Mouse (Mus musculus) embryonic facial prominence, embryonic 11.5 days (tissue): ENCODE results near the gene Unc45b. TPM values are rescaled to one million over a fixed set of nuclear protein-coding genes. Genes with fewer than 3 reads are reported as not detected.
A peak's percentile ranks its signal among the peaks of the same experiment; 100 is the strongest.

ENCODE experiments used
- ATAC-seq: fragments of 200-750 bp; cut with Nextera tagmentation; replicated peaks from 2 replicates; pipeline ENCODE4 v1.8.0; 2017; ENCODE audit warnings: low read depth; ENCODE audit not compliant: insufficient number of reproducible peaks, low FRiP score, low TSS enrichment
- DNase-seq: peaks from one replicate; pipeline ENCODE4 v3.0.0-alpha.2; 2015; ENCODE audit warnings: low spot score
- H3K27ac ChIP-seq: fragments of 300-500 bp; sonication (generic); replicated peaks from 2 replicates; pipeline ENCODE4 v1.5.1; 2014; ENCODE audit warnings: mild to moderate bottlenecking, low read depth, low read length, control low read depth
- H3K27me3 ChIP-seq: fragments of 300-500 bp; sonication (generic); 2 replicates; pipeline ENCODE4 v1.6.1; 2014; ENCODE audit warnings: mild to moderate bottlenecking, low read length, moderate library complexity, mixed read lengths; ENCODE audit not compliant: control insufficient read depth, insufficient read depth
- H3K36me3 ChIP-seq: fragments of 300-500 bp; sonication (generic); replicated peaks from 2 replicates; pipeline ENCODE4 v1.6.1; 2014; ENCODE audit warnings: low read depth, mild to moderate bottlenecking, low read length, moderate library complexity, mixed read lengths; ENCODE audit not compliant: control insufficient read depth, insufficient read depth
- H3K4me1 ChIP-seq: fragments of 300-500 bp; sonication (generic); 2 replicates; pipeline ENCODE4 v1.6.1; 2014; ENCODE audit warnings: low read length, mixed read lengths; ENCODE audit not compliant: control insufficient read depth, insufficient read depth
- H3K4me2 ChIP-seq: fragments of 300-500 bp; sonication (generic); 2 replicates; pipeline ENCODE4 v1.6.1; 2014; ENCODE audit warnings: low read depth, mild to moderate bottlenecking, control low read depth, low read length, moderate library complexity
- H3K4me3 ChIP-seq: fragments of 300-500 bp; sonication (generic); 2 replicates; pipeline ENCODE4 v1.5.1; 2014; ENCODE audit warnings: low read depth, low read length, control low read depth
- H3K9ac ChIP-seq: fragments of 300-500 bp; sonication (generic); replicated peaks from 2 replicates; pipeline ENCODE4 v1.6.1; 2014; ENCODE audit warnings: mild to moderate bottlenecking, control low read depth, low read length
- H3K9me3 ChIP-seq: fragments of 300-500 bp; sonication (generic); replicated peaks from 2 replicates; pipeline ENCODE4 v1.6.1; 2016; ENCODE audit warnings: mild to moderate bottlenecking, low read length, inconsistent platforms, mixed read lengths; ENCODE audit not compliant: control insufficient read depth
- WGBS: fragments of 180-500 bp; shearing (Covaris S2); extraction: QIAGEN DNeasy Blood & Tissue Kit; methylation state at CpG from one replicate; pipeline ENCODE4 v1.1.7; 2014; 5-methylcytosine and 5-hydroxymethylcytosine counted together
- polyA plus RNA-seq: library from polyadenylated mRNA; unstranded; fragments of >200 nt; fragmentation: Nextera tagmentation; extraction: Ambion mirVana; gene quantifications from 2 replicates; pipeline ENCODE4 v1.2.1, GENCODE M21; 2014

Unc45b gene
- polyA plus RNA-seq, 1 experiment from 2014 or later: 2.6 TPM

DNA sequence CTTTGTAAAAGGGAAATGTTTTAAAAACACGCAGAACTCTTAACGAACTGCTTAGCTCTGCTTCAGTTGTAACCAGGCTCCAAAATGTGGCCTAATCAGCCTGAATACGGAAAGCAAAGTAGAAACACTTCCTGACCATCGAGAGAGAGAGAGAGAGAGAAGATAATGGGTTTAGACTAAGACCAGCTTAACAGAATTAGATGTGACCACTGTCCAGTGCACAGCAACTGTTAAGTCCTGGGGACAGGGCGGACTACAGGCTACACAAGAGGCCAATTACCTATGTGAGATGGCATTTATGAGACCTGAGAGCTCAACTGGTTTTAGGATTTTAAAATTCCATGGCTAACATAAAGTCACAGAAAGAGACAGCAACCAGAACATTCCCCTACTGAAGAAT is 42.4 kb upstream of the Unc45b start:
- Histone ChIP-seq H3K27ac (no peak overlapping the region), H3K9me3 (no peaks in the 10 kb centered on the region), H3K4me3 (no peak overlapping the region), H3K27me3 (no peaks in the 10 kb centered on the region), H3K4me2 (no peak overlapping the region), H3K4me1 (no peaks in the 10 kb centered on the region; the same call in 1 of the 2 replicates), H3K9ac (no peak overlapping the region), H3K36me3 (no peaks in the 10 kb centered on the region)
- DNase-seq (no peak), ATAC-seq (no peak)
- WGBS: 75% methylated on average over 5 of the region's 5 CpGs

DNA sequence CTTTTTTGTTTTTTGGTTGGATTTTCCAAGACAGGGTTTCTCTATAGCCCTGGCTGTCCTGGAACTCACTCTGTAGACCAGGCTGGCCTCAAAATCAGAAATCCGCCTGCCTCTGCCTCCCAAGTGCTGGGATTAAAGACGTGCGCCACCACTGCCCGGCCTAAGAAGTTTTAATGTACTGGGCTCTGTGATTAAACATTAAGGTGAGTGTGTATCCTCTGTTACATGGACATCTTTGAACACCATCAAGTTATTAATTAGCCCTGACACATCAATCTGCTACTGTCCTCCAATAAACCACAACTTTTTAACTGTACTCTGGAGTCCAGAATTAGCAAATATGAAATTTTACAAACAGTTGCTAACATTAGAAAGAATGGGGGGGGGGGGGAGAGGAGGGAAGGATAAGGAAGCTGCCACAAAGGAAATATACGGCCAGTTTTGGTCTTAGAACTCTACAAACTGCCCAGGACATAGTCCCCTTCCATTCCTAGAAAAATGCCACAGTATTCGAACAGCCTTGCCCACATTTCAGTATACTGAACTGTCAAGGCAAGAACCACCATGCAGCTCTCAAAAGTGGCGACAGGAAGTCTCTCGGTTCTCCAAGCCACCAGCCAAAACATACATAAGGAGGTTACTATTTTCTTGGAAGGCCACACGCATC is 40.7 kb upstream of the Unc45b start:
- ATAC-seq: no peak
- peak overlapping the region; percentile 77; the same call in 1 of the 2 replicates for H3K4me3 ChIP-seq

DNA sequence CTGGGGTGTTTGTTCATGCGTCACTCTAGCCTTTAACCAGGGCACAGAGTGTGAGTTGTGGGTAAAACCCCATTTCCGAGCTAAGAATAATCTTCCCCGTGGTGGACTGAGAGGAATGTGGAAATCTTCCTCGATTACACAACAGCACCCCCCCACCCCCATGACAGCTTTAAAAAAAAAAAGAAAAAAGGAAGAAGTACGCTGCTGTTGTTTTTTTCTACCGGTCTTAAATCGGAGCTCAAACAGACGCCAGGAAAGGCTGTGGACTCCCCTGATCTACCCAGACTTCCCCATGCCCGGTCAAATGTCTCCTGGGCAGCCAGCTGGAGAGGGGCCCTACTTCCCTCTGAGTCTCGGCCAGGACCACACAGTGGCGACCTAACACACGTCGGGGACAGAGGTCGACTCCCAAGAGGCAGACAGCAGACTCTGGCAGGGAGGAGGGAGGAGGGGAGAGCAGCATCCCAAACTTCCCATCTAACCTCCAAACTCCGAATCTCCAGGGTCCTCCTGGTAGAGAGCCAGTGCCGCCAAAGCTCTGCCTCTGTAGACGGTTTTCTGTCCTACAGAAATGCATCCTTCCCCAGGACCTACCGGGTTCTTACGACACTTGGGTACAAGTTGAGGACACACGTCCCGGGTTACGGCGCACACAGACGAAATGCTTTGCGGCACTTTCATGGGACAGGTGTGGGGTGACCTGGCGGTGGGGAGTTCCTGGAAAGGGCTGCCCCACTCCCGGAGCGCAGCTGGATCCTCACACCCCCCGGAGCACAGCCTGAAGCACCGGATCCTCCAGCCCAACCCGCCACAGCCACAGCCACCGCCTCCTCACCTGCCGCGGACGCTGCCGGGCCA is 39.9 kb upstream of the Unc45b start:
- H3K4me2 ChIP-seq: peak overlapping the region; percentile 86
- H3K36me3 ChIP-seq: no peaks in the 10 kb centered on the region
- no peaks in the 10 kb centered on the region for H3K27me3 ChIP-seq
- H3K4me3 ChIP-seq: peak overlapping the region; percentile 77
- WGBS: 5% methylated on average over 36 of the region's 36 CpGs
- H3K9me3 ChIP-seq: no peaks in the 10 kb centered on the region
- H3K4me1 ChIP-seq: no peaks in the 10 kb centered on the region; the same call in 1 of the 2 replicates
- H3K9ac ChIP-seq: peak overlapping the region; percentile 75
- ATAC-seq (peak; percentile 58; the same call in 1 of the 2 replicates), DNase-seq (peak; percentile 43)
- no peak overlapping the region for H3K27ac ChIP-seq

More for the DNA sequence above, 40.7 kb upstream of the Unc45b start:
- Histone ChIP-seq H3K9me3 (no peaks in the 10 kb centered on the region), H3K36me3 (no peaks in the 10 kb centered on the region), H3K27ac (no peak overlapping the region), H3K9ac (no peak overlapping the region), H3K4me1 (no peaks in the 10 kb centered on the region; the same call in 1 of the 2 replicates), H3K27me3 (no peaks in the 10 kb centered on the region), H3K4me2 (no peak overlapping the region; the same call in 1 of the 2 replicates)
- 70% methylated on average over 9 of the region's 9 CpGs for WGBS
- DNase-seq: no peak

DNA sequence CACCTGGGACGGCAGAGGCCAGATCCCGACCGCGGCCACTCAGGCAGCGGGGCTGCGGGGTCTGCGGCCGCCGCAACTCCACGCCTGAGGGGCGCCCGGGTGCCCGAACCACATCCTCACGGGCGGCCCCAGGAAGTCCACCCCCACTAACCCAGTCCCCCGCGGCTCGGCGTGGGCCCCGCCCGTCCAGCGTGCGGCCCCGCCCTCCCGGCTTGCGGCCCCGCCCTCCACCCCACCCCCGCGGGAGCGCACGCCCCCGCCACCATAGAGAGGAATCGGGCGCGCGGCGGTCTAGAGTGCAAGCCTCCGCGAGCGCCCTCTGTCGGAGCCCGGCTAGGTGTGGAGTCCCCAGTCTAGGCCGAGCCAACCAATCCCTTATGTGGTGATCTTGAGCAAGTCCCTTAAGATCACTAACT is 39.3 kb upstream of the Unc45b start, which contains the start of gene Rffl:
Rffl (minus strand) TSS at position 180 of the 416 bp plus-strand sequence.
- Histone ChIP-seq H3K4me3 (peak within 1 kb of the TSS; percentile 77), H3K9ac (peak within 1 kb of the TSS; percentile 75), H3K4me1 (no peaks in the 10 kb centered on the region; the same call in 1 of the 2 replicates), H3K27me3 (no peaks in the 10 kb centered on the region), H3K4me2 (peak within 1 kb of the TSS; percentile 86), H3K9me3 (no peaks in the 10 kb centered on the region), H3K27ac (no peak within 1 kb of the TSS), H3K36me3 (no peaks in the 10 kb centered on the region)
- under 1% methylated on average over 43 of the region's 43 CpGs for WGBS
- peak; percentile 96 for ATAC-seq
- DNase-seq: peak; percentile 97

DNA sequence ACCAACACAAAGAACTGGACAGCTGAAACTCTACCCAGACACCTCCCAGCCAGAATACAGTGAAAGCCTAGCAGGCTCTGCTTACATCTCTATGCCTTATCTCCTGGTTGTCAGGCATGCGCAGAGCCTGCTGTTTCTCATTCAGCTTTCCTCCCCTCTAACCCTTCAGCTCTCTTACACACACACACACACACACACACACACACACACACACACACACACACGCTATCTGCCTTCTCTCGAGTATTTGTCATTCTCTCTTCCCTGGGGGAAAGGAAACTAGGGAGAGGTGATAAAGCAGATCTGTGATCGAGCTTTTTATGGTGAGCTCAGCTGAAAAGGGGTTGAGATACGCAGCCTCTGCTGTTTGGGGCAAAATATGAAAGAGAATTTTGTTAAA is 35.4 kb upstream of the Unc45b start:
- no peak overlapping the region for H3K27ac ChIP-seq
- no peaks in the 10 kb centered on the region; the same call in 1 of the 2 replicates for H3K4me1 ChIP-seq
- H3K9ac ChIP-seq: no peak overlapping the region
- no peak overlapping the region for H3K4me3 ChIP-seq
- no peaks in the 10 kb centered on the region for H3K27me3 ChIP-seq
- no peak for ATAC-seq
- no peak for DNase-seq
- H3K36me3 ChIP-seq: no peaks in the 10 kb centered on the region
- whole genome bisulfite sequencing: 79% methylated on average over 5 of the region's 5 CpGs
- H3K4me2 ChIP-seq: no peak overlapping the region
- no peaks in the 10 kb centered on the region for H3K9me3 ChIP-seq

DNA sequence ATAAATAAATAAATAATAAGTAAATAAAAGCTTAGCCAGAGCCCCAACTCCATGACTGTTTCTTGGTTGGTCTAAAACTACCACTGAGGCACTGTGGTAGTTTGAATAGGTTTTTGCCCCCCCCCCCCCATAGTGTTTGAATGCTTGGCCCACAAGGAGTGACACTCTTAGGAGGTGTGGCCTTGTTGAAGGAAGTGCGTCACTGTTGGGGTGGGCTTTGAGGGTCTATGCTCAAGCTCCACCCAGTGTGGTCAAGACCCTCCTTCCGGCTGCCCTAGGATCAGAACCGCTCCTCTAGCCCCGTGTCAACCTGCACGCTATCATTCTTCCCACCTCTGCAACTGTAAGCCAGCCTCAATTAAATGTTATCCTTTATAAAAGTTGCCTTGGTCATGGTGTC is 34.7 kb upstream of the Unc45b start:
- H3K27me3 ChIP-seq: no peaks in the 10 kb centered on the region
- H3K36me3 ChIP-seq: no peaks in the 10 kb centered on the region
- DNase-seq (no peak), ATAC-seq (no peak)
- 83% methylated on average over 5 of the region's 5 CpGs for WGBS
- H3K9ac ChIP-seq: no peak overlapping the region
- H3K4me2 ChIP-seq: no peak overlapping the region
- H3K4me3 ChIP-seq: no peak overlapping the region
- no peaks in the 10 kb centered on the region for H3K9me3 ChIP-seq
- no peak overlapping the region for H3K27ac ChIP-seq
- no peaks in the 10 kb centered on the region for H3K4me1 ChIP-seq

DNA sequence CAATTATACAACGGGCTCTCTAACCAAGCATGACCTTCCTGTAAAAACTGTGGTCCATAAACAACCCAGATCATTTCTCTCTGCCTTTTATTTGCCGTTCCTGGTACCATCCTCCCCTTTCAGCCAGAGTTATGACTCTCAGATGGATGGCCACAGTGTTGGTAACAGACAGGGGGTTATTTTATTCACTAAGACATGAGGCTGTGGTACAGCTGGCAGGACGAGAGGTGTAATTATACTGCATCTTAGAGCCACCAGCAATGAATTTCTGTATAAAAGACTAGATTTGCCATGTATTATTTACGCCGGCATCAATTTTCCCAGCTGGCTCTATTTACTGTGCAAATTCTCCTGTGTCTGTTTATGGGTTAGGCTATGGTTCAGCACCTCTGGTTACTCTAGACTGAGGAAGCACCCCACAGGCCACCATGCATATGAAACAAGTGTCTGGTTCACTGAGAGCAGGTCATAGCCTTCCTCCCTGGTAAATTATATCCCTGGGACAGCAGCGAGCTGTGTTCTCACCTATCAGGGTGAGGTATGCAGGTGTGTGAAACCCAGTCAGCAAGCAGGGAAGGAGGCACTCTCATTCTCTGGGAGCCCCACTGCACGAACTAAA is 32.5 kb upstream of the Unc45b start:
- no peak for ATAC-seq
- WGBS: 88% methylated on average over 7 of the region's 7 CpGs

More for the DNA sequence above, 32.5 kb upstream of the Unc45b start:
- Histone ChIP-seq H3K4me3 (no peak overlapping the region), H3K27ac (no peak overlapping the region), H3K27me3 (no peaks in the 10 kb centered on the region), H3K9me3 (no peaks in the 10 kb centered on the region), H3K4me1 (no peaks in the 10 kb centered on the region), H3K9ac (no peak overlapping the region), H3K36me3 (no peaks in the 10 kb centered on the region), H3K4me2 (no peak overlapping the region)
- DNase-seq: no peak
